Mouse (Mus musculus): ENCODE measurements around the gene Tiprl. TPM values are rescaled to one million over a fixed set of nuclear protein-coding genes. Genes with fewer than 3 reads are reported as not detected.

The Tiprl gene
- polyA plus RNA-seq, 1 experiment: 64.0 TPM

DNA sequence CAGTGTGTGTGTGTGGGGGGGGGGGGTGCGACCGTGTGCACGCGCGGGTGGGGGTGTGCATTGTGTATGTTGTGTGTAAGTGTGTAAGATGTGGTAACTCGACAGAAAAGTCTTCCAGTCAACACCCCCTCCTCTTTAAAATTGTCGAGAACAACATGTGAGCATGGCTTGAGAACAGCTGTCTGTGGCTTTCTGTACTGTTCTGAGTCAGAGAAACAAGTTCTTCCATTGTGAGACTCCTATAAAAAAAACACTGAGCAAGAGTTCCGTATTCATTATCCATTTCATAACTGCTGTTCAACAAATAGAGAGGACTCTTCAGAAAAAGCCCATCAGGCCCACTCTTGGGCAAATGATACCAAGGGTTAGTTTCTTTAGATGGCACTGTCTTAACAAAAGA, 36.0 kb downstream of the Tiprl start:
- TF ChIP-seq CTCF (IDR thresholded peaks at IDR 0.05; ENCODE audit: borderline replicate concordance, extremely low read depth, insufficient read depth, insufficient read length) (no peak), POLR2A (IDR thresholded peaks at IDR 0.05; ENCODE audit: borderline replicate concordance, extremely low read depth, insufficient read depth, insufficient read length, poor library complexity, severe bottlenecking) (no peak)
- no peak for DNase-seq (ENCODE audit: low read depth)

DNA sequence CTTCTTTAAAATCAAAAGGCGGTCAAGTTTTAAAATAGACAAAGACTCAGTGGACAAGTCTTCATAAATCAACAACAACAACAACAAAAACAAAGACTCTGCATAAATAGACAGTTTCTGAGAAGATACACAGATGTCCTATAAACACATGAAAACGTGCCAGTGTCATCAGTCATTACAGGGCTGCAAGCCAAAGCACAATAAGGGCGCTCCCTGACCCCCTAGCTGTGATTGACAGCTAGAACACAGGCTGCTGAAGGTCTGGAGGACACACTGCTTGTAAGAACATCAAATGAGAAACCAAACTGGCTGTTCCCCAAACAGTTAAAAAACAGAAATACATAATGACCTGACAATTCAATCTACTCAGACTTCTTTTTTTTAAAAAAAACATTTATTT, 37.2 kb downstream of the Tiprl start:
- TF ChIP-seq CTCF (IDR thresholded peaks at IDR 0.05; ENCODE audit: borderline replicate concordance, extremely low read depth, insufficient read depth, insufficient read length) (no peak), POLR2A (IDR thresholded peaks at IDR 0.05; ENCODE audit: borderline replicate concordance, extremely low read depth, insufficient read depth, insufficient read length, poor library complexity, severe bottlenecking) (no peak)
- no peak for DNase-seq (ENCODE audit: low read depth)

DNA sequence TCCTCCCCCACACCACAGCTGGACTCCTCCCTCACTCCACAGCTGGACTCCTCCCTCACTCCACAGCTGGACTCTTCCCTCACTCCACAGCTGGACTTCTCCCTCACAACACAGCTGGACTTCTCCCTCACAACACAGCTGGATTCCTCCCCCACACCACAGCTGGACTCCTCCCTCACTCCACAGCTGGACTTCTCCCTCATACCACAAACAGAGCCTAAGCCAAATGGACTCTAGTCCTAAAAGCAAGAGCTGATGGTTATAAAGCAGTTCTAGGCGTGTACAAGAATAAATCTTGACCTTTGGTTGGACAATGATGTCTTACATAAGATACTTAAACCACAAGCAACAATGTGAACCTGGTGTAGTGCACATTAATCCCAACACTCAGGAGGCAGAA, 37.8 kb downstream of the Tiprl start:
- DNase-seq (ENCODE audit: low read depth): no peak
- TF ChIP-seq CTCF (IDR thresholded peaks at IDR 0.05; ENCODE audit: borderline replicate concordance, extremely low read depth, insufficient read depth, insufficient read length) (no peak), POLR2A (IDR thresholded peaks at IDR 0.05; ENCODE audit: borderline replicate concordance, extremely low read depth, insufficient read depth, insufficient read length, poor library complexity, severe bottlenecking) (no peak)

DNA sequence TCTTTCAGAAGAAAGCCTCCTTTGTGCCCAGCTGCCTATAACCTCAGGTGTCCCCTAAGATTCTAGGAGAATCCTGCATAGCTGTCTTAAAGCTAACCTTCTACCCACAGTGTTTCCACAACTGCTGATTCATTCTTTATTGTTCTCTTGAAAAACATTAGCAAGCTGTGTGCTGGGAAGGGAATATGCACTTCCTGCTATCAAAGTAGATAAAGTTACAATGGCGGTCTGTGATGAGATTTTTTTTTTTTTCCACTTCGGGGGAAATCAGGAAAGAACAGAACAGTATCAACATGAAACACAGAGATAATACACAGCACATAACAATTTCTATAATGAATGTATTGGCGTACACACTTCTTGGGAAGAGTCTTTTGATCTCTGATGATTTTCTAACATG, 38.9 kb downstream of the Tiprl start:
- DNase-seq (ENCODE audit: low read depth): no peak
- TF ChIP-seq CTCF (IDR thresholded peaks at IDR 0.05; ENCODE audit: borderline replicate concordance, extremely low read depth, insufficient read depth, insufficient read length) (no peak), POLR2A (IDR thresholded peaks at IDR 0.05; ENCODE audit: borderline replicate concordance, extremely low read depth, insufficient read depth, insufficient read length, poor library complexity, severe bottlenecking) (no peak)

DNA sequence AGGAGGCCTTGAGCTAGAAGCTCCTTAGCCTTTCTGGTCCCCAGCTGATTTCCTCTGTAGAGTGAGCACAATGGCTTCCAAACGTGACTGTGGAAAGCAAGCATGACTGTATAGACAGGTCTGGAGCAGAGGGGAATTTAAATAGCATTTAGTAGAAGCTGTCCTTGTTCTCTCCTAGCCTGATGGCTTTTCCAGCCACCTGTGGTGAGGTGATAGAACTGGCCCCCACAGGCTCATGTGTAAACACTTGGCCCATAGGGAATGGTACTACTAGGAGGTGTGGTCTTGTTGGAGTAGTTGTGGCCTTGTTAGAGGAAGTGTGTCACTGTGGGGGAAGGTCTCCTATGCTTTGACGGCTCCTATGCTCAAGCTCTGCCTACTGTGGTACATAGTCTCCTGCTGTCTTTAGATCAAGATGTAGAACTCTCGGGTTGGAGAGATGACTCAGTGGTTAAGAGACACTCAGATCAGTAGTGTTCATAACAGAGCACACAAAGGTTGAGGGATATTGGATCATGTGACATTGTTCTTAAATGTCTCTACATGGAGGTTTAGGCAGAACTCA, 41.3 kb downstream of the Tiprl start:
- DNase-seq (ENCODE audit: low read depth): no peak
- TF ChIP-seq POLR2A (IDR thresholded peaks at IDR 0.05; ENCODE audit: borderline replicate concordance, extremely low read depth, insufficient read depth, insufficient read length, poor library complexity, severe bottlenecking): no peak
- no peak for TF ChIP-seq CTCF (IDR thresholded peaks at IDR 0.05; ENCODE audit: borderline replicate concordance, extremely low read depth, insufficient read depth, insufficient read length)

DNA sequence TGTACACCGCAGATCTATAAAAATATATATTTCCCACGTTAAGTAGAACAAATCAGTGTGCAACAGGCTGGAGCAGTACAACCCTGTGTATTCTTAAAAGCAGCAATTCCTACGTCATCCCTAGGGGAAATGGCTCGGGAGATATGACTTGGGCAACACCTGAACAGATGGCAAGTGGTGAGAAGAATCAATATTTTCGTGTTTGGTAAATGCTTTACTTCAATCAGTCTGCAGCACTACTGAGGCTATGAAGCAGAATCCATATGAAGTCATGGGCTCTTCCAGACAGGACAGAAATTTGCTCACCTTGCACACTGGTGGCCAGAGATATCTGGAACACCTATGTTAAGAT, 42.2 kb downstream of the Tiprl start:
- no peak for DNase-seq (ENCODE audit: low read depth)
- no peak for TF ChIP-seq CTCF (IDR thresholded peaks at IDR 0.05; ENCODE audit: borderline replicate concordance, extremely low read depth, insufficient read depth, insufficient read length)
- no peak for TF ChIP-seq POLR2A (IDR thresholded peaks at IDR 0.05; ENCODE audit: borderline replicate concordance, extremely low read depth, insufficient read depth, insufficient read length, poor library complexity, severe bottlenecking)

DNA sequence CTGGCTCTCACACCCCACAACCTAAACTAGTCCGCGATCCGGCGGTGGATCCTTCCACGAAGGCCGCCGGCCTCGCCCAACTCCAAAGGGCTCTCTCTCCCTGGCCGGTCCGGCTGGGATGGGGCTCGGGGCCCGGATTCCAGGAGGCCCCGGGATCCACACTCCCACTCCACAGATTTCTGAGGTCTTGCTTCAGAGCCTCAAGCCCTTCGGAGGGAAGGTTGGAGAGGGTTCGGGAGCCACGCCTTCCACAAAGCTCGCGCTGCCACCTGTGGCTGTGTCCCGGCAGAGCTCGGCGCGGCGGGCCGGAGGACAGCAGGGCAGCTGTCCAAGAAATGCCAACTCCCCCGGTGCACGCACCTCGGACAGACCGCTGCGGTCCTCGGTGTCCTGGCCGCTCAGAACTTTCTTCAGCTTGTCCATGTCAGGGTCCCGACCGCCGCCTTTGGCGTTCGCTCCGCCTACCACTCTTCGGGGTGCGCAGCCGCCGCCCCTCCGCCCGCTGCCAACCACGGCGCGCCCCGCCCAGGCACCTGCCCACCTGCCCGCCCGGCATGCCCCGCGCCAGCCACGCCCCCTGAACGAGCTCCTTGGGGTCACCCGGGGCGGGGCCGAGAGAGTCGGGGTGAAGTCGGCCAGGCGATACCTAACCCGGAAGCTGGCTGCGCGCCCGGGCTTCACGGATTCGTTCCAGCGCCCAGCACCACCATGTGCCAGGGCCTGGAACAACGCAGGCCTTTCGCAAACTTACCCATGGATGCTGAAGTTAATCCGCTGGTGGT, 42.7 kb downstream of the Tiprl start, which contains the start of gene Sft2d2:
TSS of gene Sft2d2 (minus strand) at position 559 of the 782 bp plus-strand sequence.
- TF ChIP-seq POLR2A (IDR thresholded peaks at IDR 0.05; ENCODE audit: borderline replicate concordance, extremely low read depth, insufficient read depth, insufficient read length, poor library complexity, severe bottlenecking) (no peak), CTCF (IDR thresholded peaks at IDR 0.05; ENCODE audit: borderline replicate concordance, extremely low read depth, insufficient read depth, insufficient read length) (peak; percentile 24; the same call in 1 of the 2 replicates)
- DNase-seq (ENCODE audit: low read depth): peak; percentile 84

DNA sequence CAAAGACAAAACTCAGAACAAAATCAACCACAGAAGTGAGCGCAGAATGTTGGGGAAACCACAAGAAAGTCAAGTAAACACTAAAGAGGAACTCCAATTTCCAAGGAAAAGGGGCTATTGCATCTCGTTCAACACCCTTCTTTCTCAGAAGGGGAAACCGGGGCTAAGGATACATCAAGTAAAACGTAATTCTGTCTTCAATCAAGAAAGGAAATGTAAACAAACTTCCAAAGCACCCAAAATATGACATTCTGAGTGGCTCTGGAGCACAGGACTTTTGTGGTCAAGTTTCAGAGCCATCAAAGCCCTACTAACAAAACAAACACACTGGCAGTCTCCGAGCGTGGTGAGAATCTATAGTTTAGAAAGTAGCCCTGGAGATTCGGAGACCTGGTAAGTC, 43.4 kb downstream of the Tiprl start:
- no peak for DNase-seq (ENCODE audit: low read depth)
- TF ChIP-seq CTCF (IDR thresholded peaks at IDR 0.05; ENCODE audit: borderline replicate concordance, extremely low read depth, insufficient read depth, insufficient read length) (no peak), POLR2A (IDR thresholded peaks at IDR 0.05; ENCODE audit: borderline replicate concordance, extremely low read depth, insufficient read depth, insufficient read length, poor library complexity, severe bottlenecking) (no peak)

DNA sequence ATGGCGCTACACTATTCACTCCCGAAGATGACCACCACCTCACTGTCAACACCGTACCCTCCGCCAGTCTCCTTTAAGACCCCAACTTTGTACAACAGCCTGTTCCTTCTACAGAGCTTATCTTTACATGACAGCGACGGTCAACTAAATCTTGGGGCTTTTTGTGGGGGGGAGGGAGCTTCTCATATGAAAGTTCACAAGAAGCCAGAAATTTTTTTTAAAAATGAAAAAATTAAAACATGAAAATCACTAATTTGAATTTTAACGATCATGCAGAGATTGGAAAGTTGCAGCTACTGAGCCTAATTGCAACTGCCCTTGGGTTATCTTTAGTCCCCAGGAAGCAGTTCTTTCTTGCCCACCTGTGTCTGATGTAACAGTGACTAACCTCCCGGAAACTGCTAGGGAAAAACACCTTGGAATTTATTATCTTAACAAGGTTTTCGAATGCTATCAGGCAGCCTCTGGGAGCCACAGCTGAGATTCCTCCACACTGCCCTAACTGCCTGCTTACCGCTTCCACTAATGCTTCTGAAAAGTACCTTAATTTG, 44.0 kb downstream of the Tiprl start:
- no peak for DNase-seq (ENCODE audit: low read depth)
- TF ChIP-seq POLR2A (IDR thresholded peaks at IDR 0.05; ENCODE audit: borderline replicate concordance, extremely low read depth, insufficient read depth, insufficient read length, poor library complexity, severe bottlenecking) (no peak), CTCF (IDR thresholded peaks at IDR 0.05; ENCODE audit: borderline replicate concordance, extremely low read depth, insufficient read depth, insufficient read length) (no peak)

DNA sequence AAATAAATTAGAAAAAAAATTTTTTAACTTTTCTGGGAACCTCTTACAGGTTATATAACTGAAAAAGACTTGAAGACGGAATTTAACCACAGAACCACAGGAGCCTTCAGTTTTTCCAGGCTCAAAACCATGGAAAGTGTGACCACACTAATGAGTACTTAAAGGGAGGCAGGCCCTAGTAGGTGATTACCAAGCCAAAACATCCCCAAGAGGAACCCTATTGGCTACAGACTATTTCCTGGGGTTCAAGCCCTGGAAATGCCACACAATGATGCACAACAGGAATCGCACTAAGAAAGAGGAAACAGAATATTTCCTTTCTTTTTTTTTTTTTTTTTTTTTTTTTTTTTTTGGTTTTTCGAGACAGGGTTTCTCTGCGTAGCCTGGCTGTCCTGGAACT, 44.7 kb downstream of the Tiprl start:
- TF ChIP-seq CTCF (IDR thresholded peaks at IDR 0.05; ENCODE audit: borderline replicate concordance, extremely low read depth, insufficient read depth, insufficient read length): no peak
- no peak for TF ChIP-seq POLR2A (IDR thresholded peaks at IDR 0.05; ENCODE audit: borderline replicate concordance, extremely low read depth, insufficient read depth, insufficient read length, poor library complexity, severe bottlenecking)
- DNase-seq (ENCODE audit: low read depth): no peak

DNA sequence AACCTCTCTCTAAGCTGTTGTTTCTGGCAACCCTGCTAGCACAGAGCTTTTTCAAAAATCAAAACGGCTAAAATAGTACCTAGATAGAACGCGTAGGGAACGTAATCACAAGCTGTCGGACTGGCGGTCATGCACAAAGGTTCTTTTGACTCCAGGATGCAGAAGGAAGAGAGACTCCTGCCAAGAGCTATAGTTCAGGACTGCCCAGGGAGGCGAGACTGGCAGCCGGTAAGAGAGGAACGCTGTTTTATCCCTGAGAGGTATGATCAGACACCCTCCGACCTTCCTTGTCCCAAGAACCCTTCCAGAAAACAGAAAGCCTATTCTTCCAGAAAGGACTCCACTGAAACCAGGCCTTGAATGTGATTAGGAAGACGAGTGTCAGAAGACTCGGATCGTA, 45.2 kb downstream of the Tiprl start:
- TF ChIP-seq CTCF (IDR thresholded peaks at IDR 0.05; ENCODE audit: borderline replicate concordance, extremely low read depth, insufficient read depth, insufficient read length): no peak
- TF ChIP-seq POLR2A (IDR thresholded peaks at IDR 0.05; ENCODE audit: borderline replicate concordance, extremely low read depth, insufficient read depth, insufficient read length, poor library complexity, severe bottlenecking): no peak

More for the DNA sequence above, 45.2 kb downstream of the Tiprl start:
- peak; percentile 41 for DNase-seq (ENCODE audit: low read depth)
